Mouse (Mus musculus) heart, postnatal 4 days (tissue): Measurements from ENCODE around the gene Aars2. TPM values are rescaled to one million over a fixed set of nuclear protein-coding genes. Genes with fewer than 3 reads are reported as not detected.

ENCODE experiments used
- DNase-seq: peaks from one replicate; pipeline ENCODE4 v3.0.0; 2021
- total RNA-seq, 2 experiments: library from RNA; stranded (reverse); gene quantifications; 2 replicates each; pipeline ENCODE4 v1.2.3; 2021

Aars2 gene
- total RNA-seq, 2 experiments from 2014 or later, result 21.5 to 21.9 TPM

DNA sequence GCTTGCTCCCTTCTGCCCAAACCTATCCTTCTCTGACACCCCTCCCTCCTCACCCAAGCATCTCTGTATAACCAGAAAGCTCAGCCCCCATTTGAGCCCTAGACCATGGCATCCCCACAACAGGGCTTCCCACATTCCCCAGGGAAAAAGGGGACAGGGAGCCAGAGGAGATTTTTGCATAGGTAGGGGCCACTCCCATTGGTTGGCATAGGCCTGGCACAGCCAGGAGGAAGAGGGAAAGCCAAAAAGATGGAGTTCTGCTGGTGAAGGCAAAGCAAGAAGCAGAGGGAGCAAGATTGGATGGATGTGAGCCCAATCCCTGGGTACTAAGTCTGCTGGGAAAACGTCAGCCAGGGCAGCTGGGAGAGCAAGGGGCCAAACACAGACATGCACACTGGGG is 36.5 kb downstream of the Aars2 start:
- no peak for DNase-seq

DNA sequence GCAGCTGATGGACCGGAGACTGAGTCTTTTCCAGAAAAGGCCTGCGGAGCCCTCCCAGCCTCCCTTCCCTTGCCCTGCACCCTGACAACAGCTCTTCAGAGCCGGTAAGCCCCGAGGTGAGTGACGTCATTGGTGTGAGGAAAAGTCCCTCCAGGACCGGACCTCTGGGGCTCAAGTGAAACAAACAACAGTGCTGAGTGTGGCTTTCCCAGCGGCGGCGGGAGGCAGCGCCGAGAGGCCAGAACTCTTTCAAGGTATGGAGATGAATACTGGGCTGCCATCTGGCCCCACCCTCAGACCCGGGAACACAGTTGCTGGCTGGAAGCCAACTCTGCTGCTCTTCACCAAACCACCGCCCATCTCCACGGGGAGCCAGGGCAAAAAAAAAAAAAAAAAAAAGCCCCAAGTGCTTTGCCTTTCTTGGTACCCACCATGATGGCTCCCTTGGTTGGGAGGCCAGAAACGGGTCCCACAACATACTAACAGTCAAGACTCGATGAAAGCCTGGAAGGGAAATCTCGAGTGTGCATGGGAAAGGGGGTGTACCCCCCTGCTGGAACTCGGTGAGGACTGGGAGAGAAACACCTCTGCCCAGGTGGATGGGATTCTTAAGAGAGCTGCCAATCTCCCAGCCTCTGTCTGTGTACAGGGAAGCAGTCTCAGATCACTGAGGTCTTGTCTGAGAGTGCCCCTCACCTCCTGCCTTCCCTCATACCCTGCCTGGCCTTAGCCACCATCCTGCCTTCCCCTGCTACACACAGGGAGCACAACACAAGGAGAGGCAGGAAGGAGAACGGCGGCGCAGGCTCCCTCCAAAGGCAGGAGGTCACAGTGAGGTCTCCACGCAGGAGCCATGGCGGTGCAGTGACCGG is 37.6 kb downstream of the Aars2 start:
- DNase-seq, result no peak

DNA sequence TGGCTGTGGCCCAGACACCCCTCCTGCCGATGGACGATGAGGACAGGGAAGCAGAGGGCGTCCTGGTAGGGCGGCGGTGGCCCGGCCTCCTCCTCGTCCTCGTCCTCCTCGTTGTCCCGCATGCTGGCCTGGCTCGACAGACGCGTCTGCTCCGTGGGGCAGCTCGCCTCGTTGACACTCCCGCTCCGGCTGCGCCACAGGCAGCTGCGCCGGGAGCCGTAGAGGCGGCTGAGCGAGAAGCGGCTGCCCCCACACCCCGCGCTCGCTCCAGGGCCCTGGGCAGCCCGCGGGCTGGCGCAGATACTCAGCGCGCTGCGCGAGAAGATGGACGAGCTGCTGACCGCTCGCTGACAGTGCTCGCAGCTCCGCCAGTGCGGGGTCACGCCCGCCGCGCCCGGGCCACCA is 38.2 kb downstream of the Aars2 start:
- DNase-seq, result no peak

DNA sequence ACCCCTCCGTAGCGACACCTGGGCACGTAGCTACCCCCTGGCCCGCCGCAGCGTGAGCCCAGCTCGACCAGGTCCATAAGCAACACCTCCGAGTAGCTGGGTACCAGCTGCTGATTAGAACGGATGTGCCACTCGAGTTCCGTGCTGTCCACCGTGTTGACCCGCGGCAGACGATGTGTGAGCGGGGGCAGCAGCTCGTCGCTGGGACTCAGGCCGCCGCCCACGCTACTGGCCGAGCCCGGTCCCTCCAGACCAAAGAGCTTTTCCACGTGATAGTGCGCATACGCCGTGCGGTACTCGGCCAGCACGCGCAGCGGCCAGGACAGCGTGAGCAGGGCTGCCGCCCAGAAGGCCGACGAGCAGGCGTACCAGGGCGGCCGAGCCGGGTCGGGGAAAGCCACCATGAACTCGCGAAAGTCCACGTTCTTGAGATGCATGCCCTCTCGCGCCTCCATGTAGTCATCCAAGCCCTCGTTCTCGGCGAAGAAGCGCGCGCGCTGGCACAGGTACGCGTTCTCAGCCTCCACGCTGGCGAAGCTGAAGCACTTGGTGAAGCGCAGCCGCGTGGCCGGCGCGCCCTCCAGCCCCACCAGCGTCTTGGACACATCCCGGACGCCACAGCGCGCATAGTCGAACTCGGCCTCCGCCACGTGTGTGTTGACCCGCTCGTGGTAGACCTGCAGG is 38.8 kb downstream of the Aars2 start:
- no peak for DNase-seq

DNA sequence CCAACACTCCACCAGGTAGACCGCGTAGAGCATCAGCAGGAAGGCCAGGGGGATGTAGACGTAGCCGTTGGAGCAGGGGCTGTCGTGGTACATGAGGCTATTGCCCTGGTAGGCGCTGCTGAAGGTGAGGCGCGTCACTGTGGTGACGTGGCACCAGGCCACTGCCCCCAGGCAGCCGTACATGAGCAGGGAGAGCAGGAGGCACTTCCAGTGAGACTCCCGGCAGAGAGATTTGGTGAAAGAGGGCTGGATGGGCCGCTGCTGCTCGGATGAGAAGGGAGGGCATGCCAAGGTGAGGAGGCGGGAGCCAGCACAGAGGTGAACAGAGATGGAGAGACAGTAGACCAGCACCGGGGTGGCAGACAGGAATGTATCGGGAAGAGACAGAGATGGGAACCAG is 40.3 kb downstream of the Aars2 start:
- DNase-seq, result no peak

DNA sequence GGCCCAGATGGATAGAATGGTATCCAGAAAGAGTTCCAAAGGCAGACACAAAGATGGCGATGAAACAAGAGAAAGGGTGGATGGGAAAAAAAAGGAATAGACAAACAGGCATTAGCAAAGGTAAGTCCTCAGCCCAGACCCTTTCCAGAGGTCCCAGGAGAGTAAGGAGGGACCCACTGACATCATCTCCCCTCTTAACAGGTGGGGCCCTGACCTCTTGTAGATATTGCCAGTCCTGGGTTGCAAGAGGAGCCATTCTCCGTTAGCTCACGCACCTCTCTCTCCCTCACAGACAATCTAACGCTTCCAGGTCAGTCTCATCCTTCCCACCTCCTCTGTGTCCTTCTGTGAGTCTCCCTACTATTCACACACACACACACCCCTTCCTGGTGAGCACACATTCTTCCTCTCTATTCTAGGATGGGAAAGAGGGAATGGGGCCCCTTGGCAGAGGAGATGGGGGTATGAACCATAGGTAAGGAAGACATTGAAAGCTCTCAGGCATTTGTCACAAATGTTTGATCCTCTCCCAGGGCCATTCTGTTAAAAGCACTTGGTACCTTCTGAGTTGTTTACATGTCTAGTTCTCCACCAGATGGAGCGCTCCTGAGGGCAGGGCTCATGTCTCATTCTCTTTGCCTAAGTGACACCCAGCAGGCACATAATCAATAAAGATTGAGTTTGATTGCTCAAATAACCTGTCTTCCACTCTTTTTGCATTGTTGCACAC is 41.0 kb downstream of the Aars2 start:
- no peak for DNase-seq

DNA sequence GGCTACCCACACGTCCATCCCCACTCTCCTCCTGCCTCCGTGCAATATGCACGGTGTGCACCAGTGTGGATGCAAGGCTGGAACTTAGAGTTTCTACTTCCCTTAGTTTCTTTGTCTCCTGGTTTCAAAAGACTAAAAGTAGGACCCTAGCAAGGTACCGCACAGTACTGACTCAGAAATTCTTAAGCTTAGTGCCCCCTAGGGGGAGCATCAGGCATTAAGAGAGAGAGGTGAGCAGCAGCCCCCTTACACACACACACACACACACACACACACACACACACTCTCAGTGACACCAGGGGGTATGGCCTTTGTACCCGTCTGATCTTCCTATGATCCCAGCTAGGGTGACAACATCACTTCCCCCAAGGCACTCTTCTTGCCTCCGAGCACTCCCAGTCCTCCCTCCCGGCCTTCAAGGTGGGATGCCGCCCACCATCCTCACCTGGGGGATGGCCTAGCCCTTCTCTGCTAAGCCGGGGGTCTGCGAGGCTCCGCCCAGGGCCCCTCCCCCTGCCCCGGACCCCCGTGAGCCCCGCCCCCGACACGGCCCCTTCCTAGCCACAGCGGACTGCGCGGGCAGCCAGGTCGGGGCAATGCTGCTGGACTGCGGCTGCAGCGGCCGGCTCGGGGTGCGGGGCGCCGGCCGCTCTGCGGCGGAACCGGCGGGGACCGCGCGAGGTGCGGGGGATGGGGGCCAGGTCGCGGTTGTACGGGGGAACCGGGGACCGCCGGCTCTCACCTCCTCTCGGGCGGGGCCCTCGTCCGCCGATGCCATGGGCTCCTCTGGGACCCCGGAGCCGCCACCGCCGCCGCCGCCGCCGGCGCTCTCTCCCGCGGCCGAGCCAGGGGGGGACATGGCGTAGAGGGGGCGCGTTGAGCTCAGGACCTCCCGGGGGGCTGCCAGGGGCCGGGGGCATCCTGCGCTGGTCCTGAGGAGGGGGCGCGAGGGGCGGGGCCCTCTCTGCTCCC is 42.2 kb downstream of the Aars2 start:
- no peak for DNase-seq

DNA sequence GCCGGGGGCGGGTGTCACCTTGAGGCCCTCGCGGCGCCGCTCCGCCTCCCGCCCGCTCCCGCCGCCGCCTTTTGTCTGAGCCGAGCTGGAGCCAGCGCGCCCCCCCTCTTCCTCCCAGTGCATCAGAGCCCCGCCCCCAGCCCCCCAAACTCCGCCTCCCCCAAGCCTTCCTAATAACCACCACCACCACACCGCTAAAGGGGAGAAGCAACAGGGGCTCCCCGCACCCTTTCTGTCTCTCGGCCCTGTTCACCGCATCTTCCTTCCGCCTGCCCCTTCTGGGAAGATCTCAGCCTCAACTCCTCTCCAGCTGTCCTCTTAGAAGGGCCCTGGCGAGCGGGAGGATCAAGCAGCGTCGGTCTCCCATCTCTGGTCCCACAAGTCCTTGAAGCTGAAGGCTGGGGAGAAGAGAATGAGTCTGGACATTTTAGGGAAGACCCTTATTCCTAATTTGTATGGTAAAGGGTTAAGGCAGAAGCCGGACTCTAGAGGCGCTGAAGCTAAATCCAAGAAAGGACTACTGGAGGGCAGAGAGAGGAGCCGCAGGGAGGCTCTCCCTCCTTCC is 43.1 kb downstream of the Aars2 start, which contains the start of gene Tmem151b:
TSS of gene Tmem151b (minus strand) at position 61 of the 565 bp plus-strand sequence.
- DNase-seq, result no peak

DNA sequence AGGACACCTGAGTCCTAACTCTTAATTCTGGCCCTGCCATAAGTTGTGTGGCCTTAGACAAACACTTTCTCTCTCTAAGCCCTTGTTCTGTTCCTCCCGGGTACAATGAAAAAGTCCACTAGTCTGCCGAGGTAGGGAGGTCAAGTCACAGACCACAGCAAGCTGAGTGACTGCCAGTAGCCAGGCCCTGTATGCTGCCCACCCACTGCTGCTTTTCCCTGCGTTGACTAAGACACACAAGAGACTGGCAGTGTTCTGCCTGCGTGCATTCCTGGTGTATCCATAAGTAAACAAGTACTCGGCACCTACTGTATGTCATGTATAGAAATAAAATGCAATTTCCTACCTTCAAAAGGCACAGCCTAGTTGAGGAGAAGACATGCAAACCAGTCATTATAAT is 43.6 kb downstream of the Aars2 start:
- DNase-seq, result no peak

DNA sequence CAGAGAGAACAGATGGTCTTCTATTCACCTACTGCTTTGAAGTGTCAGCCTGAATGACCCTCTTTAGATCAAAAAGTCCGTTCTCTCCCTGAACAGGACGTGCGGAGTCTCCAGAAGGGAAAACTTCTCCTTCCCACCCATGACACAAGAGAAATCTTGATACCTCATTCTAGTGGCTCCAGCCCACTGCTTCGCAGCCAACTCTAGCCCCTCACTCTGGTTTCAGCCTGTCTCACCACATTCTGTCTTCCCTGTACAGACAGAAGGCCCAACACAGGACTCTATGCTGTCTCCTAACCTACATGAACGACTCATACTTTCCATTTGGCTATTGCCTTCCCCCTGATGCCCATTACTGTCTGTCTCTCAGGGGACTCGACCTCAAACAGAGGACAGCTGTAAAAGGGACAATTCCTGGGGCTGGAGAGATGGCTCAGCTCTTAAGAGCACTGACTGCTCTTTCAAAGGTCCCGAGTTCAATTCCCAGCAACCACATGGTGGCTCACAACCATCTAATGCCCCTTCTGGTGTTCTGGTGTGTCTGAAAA is 44.7 kb downstream of the Aars2 start:
- no peak for DNase-seq

DNA sequence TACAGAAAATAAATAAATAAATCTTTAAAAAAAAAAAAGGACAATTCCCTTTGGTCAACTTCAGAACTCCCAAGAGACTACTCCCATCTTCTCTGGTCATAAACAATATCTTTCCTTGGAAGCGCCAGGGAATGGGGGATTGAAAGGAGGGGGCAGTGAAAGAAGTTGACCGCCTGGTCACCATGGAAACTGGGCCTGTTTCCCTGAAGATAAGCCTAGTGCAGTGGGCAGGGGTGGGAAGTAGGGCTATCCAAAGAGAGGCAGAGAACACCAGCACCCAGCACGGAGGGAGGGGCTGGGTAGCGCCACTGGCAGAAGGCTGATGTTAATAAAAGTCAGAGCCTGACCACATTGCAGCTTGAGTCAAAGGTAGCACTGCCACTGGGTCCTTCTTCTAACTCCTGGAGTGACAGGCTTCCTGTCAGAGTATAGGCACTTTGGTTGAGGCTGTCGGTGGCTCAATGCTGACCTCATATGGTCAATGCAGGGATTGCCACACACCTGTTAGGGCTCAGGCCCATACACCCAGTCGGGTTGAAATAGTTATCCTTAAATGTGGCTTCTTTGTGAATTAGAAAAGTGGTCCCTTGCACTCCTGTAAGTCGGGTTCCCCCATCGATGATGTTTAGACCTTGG is 45.3 kb downstream of the Aars2 start:
- DNase-seq, result peak; percentile 87

DNA sequence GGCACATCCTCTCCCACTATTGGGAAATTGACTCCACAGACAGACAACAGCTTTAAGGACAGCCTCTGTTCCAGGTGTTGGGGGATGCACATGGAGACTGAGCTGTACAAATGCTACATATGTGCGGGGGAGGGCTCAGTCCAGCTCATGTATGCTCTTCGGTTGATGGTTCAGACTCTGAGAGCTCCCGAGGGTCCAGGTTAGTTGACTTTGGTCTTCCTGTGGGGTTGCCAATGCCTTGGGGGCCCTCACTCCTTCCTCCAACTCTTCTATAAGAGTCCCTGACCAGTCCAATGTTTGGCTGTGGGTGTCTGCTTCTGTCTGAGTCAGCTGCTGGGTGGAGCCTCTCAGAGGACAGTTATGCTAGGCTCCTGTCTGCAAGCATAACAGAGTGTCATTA is 46.4 kb downstream of the Aars2 start:
- no peak for DNase-seq

DNA sequence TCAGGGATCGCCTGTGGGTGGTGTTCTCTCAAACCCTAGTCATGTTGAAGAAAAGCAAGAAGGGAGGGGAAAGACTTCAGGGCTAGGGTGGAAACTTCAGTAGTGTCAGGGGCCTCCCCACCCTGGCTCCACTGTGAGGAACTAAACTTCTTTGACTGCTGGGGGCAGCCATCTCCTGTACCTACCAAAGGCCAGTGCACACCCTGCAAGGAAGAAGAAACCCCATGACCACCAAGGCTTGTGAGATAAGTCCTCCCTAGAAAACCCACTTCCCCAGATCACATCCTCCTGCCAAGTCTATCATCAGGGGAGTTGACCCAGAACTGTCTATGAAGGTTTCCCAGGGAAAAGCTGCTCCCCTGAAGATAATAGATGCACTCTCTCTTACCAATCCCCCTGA is 47.8 kb downstream of the Aars2 start:
- no peak for DNase-seq

DNA sequence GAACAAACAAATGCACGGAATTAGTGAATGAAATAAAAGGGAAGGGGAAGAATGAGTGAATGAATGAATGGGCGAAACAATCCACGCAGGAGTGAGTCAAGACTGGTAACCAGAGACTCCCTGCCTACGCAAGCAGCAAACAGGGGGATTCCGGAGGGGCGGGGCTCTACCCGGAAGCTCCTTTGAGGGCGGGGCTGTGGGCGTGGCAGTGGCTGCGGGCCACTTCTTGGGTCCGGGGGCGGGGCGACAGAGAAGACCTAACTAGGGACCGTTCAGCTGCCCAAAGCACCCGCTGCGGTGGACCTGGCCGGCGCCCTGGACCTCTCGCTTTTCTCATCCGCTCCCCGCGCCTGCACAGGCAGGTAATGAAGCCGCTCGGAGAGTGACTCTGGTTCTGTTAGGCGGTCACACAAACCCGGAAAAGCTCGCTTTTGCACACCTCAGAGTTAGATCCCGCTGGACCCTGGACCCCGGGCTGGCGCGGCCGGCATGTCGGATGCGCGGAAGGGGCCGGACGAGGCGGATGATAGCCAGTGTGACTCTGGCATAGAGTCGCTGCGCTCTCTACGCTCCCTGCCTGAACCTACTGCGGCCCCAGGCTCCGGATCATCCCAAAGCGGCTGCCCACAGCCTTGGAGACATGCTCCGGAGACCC is 48.9 kb downstream of the Aars2 start, which contains the start of gene Nfkbie:
TSS of gene Nfkbie (plus strand) at position 252 of the 655 bp plus-strand sequence.
- DNase-seq, result peak; percentile 96

DNA sequence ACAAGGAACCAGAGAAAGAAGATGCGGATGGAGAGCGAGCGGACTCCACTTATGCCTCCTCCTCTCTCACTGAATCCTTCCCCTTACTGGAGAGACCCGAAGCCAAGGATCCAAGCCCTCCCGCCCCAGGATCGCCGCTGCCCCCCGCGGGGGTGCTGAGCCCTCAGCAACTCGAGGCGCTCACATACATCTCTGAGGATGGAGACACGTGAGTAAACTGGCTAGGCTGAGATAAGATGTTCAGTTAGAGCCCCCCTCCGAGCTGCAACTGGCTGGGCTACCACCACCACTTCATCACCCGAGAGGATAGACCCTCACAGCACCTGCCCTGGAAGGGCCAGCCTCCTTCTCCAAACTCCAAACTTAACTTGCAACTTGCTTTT is 49.5 kb downstream of the Aars2 start:
- DNase-seq, result no peak

DNA sequence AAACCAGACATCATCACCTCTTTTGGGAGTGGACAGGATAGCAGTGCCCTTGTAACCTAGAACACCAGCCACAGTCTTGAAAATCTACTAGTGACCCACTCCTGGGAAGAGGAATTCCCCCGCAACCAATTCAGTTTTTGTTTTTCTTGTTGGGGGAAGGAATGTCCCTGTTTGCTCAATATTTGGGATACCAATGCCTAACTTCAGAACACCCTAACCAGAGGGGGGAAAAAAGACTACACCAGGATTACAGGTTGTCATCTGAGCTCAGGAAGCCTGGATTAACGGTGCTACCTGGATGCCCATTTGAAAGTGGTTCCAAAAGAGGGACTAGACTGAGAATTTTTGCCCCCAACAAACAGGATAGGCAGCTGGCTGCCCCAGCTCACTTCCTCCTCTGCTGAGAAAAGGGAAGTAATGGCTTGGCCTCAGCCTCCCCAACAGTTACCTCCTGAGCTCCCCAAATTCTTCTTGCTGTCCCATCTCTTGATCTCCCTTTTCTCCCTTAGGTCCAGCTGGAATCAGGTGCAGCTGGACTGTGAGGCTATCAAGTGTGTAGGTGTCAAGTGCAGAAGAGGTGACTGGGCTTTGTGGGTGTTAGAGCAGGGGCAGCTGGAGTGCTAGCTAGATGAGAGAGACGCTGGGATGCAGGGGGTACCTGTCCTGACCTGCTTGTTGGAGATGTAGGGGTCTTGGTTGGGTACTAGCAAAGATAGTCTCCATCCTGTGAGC is 50.0 kb downstream of the Aars2 start:
- no peak for DNase-seq

DNA sequence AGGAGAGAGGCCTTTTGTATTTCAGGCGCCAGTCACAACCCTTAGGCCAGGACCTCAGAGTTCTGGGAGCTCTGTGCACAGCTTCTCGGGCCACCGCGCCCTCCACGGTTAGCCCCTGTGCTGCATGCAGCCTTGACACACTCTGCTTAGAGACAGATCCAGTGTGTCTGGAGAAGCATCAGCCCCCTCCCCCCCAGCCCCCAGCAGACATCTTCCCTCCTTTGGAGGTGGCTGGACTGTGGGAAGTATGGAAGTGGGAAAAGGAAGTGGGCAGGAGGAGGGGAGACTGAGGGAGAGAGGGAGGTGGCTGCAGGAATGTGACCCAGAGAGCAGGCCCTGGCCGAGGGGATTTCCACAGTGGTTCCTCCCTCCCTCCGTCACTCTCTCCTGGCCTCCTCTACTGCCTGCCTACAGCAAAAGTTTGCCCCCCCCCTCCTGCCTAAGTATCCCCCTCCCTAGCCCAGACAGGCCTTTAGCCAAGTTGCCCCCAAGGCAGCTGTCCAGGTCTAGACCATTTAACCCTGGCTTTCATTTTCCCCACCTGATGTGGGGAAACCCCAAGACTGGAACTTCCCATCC is 50.7 kb downstream of the Aars2 start:
- no peak for DNase-seq

DNA sequence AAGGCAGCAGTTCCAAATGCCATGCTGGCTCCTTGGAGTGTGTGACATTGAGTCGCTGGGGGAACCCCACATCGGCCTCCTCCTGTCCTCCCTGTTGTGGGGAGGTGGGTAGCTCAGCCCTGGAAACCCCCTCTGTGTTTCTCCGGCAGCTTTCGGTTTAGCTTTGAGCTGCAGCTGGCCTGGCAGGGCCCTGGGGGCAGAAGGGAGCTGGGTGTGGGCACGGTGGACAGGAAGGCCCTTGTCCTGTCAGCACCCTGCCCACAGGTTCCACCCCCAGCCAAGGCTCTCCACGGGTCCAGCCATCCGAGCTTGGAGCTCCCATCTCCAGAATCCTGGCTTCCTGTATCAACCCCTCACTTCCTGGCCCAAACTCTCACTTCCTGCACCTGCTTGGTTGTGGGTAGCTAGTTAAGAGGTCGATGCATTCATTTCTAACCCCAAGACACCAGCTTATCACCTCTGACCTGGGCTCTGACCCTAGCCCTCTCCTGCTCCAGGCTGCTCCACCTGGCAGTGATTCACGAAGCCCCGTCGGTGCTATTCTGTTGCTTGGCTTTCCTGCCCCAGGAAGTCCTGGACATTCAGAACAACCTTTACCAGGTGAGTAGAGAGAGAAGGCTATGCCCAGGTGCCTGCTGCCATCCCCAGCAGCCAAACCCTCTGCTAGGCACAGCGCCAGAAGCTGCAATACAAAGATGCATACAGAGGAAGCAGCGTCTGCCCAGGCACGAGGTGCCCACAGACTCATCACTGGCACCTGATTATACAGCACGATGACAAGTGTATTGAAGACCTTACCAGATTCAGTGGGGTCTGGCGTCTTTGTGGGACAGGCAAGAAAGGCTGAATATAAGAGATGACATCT is 51.6 kb downstream of the Aars2 start:
- DNase-seq, result no peak
